Mouse (Mus musculus) MEL (cell line): ENCODE results near the gene Igflr1.

Experiments used
- E2F4 ChIP-seq: IDR thresholded peaks from 2 replicates; pipeline ENCODE4 v1.6.1; 2011; ENCODE audit warnings: low read depth, low read length, improper control_type of control experiment, borderline replicate concordance
- GATA1 ChIP-seq: IDR thresholded peaks from 2 replicates; pipeline ENCODE4 v1.6.1; 2011; ENCODE audit warnings: low read depth, low read length, improper control_type of control experiment
- MXI1 ChIP-seq: IDR thresholded peaks from 2 replicates; pipeline ENCODE4 v1.6.1; 2011; ENCODE audit warnings: mild to moderate bottlenecking, low read depth, low read length, improper control_type of control experiment
- POLR2A ChIP-seq, 2 experiments: IDR thresholded peaks; 2 replicates each; pipeline ENCODE4 v1.6.1; 2011 to 2012; ENCODE audit warnings: low read length in 2 of 2, mild to moderate bottlenecking in 2 of 2, control low read depth in 1 of 2, improper control_type of control experiment in 1 of 2, low read depth in 1 of 2, moderate library complexity in 1 of 2; ENCODE audit not compliant: control insufficient read depth in 1 of 2, insufficient read depth in 1 of 2, poor library complexity in 1 of 2
- SIN3A ChIP-seq: IDR thresholded peaks from 2 replicates; pipeline ENCODE4 v1.6.1; 2012; ENCODE audit warnings: low read length, improper control_type of control experiment, inconsistent platforms

- no peak; the same call in 1 of the 2 replicates for TF ChIP-seq MXI1
- TF ChIP-seq GATA1: no peak
- TF ChIP-seq SIN3A: no peak
- TF ChIP-seq POLR2A (IDR thresholded peaks at IDR 0.05; ENCODE audit: control insufficient read depth in 1 of 2, insufficient read depth in 1 of 2, low read depth in 1 of 2, low read length in 2 of 2, poor library complexity in 1 of 2): peak in 1 of 2 experiments; percentile 73; a peak in 2 of 4 replicates
- no peak for TF ChIP-seq E2F4
These were observed 27.7 kb downstream of the Igflr1 start for GRCm38 (mm10) chr7:30592772-30593423.
